In genomic region chr12:79796260-79796659, GRCm38 (mm10) we compare ENCODE assay signal across 12 mouse cellular contexts.
DNase-seq lines count a peak whose midpoint lies in the region; ATAC-seq lines count a peak whose summit lies in the region.
"Had no signal": no experiment of that assay in that cellular context is flagged by ENCODE, and none has a peak within 500 bp of the region (broad histone marks: within the 10 kb centered on the region; RNA-seq: fewer than 3 reads in every experiment).

No protein-coding gene starts in this region.

- no peak overlapping the region for H3K27ac ChIP-seq in heart, embryonic 12.5 days (ENCODE audit: poor library complexity, severe bottlenecking)
- peak overlapping the region; percentile 65 for H3K27ac ChIP-seq in heart, embryonic 13.5 days (replicated peaks)
- H3K27ac ChIP-seq in kidney, embryonic 15.5 days, result peak overlapping the region; percentile 61
- H3K27ac ChIP-seq: liver, embryonic 12.5 days had no signal

- no peaks in the 10 kb centered on the region for H3K27me3 ChIP-seq in heart, embryonic 12.5 days (replicated peaks)
- no peaks in the 10 kb centered on the region for H3K27me3 ChIP-seq in heart, embryonic 13.5 days (replicated peaks)
- no peaks in the 10 kb centered on the region for H3K27me3 ChIP-seq in kidney, embryonic 15.5 days
- H3K27me3 ChIP-seq: liver, embryonic 12.5 days had no signal

- no peak overlapping the region for H3K4me2 ChIP-seq in heart, embryonic 12.5 days
- no peak overlapping the region for H3K4me2 ChIP-seq in heart, embryonic 13.5 days
- H3K4me2 ChIP-seq in kidney, embryonic 15.5 days, result no peak overlapping the region
- H3K4me2 ChIP-seq: hindbrain, embryonic 14.5 days; liver, embryonic 12.5 days had no signal

- H3K9ac ChIP-seq in heart, embryonic 12.5 days, result no peak overlapping the region
- H3K9ac ChIP-seq in heart, embryonic 13.5 days, result no peak overlapping the region
- no peak overlapping the region for H3K9ac ChIP-seq in kidney, embryonic 15.5 days
- H3K9ac ChIP-seq: forebrain, postnatal 0 days; hindbrain, embryonic 14.5 days; liver, embryonic 12.5 days had no signal

- peaks cover 21% of the 10 kb centered on the region for H3K4me1 ChIP-seq in heart, embryonic 12.5 days (replicated peaks)
- H3K4me1 ChIP-seq in heart, embryonic 13.5 days, result peaks cover 29% of the 10 kb centered on the region
- H3K4me1 ChIP-seq in kidney, embryonic 15.5 days, result peaks cover 17% of the 10 kb centered on the region

- H3K36me3 ChIP-seq in heart, embryonic 12.5 days, result no peaks in the 10 kb centered on the region
- no peaks in the 10 kb centered on the region for H3K36me3 ChIP-seq in heart, embryonic 13.5 days
- no peaks in the 10 kb centered on the region for H3K36me3 ChIP-seq in kidney, embryonic 15.5 days
- H3K36me3 ChIP-seq: liver, embryonic 12.5 days had no signal

- no peak overlapping the region for H3K4me3 ChIP-seq in heart, embryonic 12.5 days
- H3K4me3 ChIP-seq in heart, embryonic 13.5 days, result no peak overlapping the region
- no peak overlapping the region for H3K4me3 ChIP-seq in kidney, embryonic 15.5 days (replicated peaks)
- H3K4me3 ChIP-seq: liver, embryonic 12.5 days had no signal

- 56% methylated on average over 6 of the region's 6 CpGs for WGBS in heart, embryonic 12.5 days
- 57% methylated on average over 6 of the region's 6 CpGs for WGBS in heart, embryonic 13.5 days
- WGBS in kidney, embryonic 15.5 days, result 59% methylated on average over 6 of the region's 6 CpGs

- no peaks in the 10 kb centered on the region for H3K9me3 ChIP-seq in heart, embryonic 12.5 days (replicated peaks)
- H3K9me3 ChIP-seq in heart, embryonic 13.5 days, result no peaks in the 10 kb centered on the region
- H3K9me3 ChIP-seq in kidney, embryonic 15.5 days (replicated peaks), result no peaks in the 10 kb centered on the region
- H3K9me3 ChIP-seq: liver, embryonic 12.5 days had no signal

- peak; percentile 47 to 81 for DNase-seq in heart, adult 18-20 months
- DNase-seq in lung, postnatal 4 days, result peak; percentile 31 to 69
- DNase-seq in spleen, postnatal 4 days (ENCODE audit: low spot score in 2 of 2), result no peak
- DNase-seq in frontal cortex, postnatal 36 days (ENCODE audit: low spot score in 2 of 2), result no peak
- no peak for DNase-seq in thymus, postnatal 10 days (ENCODE audit: low spot score in 2 of 2)
- DNase-seq: forebrain, postnatal 0 days; right cerebral cortex, adult 18-20 months had no signal

- no peak for ATAC-seq in heart, embryonic 12.5 days (ENCODE audit: insufficient number of reproducible peaks, low FRiP score)
- ATAC-seq in heart, embryonic 13.5 days (ENCODE audit: extremely low read depth, insufficient number of reproducible peaks, low FRiP score, low TSS enrichment), result no peak
- ATAC-seq in kidney, embryonic 15.5 days (replicated peaks; ENCODE audit: low FRiP score), result no peak
- ATAC-seq: forebrain, postnatal 0 days; liver, embryonic 12.5 days had no signal

Comparison
In these comparisons a context has a peak if more than half of its experiments do, and no peak if none do; other contexts are left out.
1. DNase-seq: peak in heart, adult 18-20 months (2 of 2) and lung, postnatal 4 days (2 of 2); none in spleen, postnatal 4 days (0 of 2), frontal cortex, postnatal 36 days (0 of 2) and thymus, postnatal 10 days (0 of 2).